Mouse (Mus musculus) CD4-positive naive resting alpha-beta T cell, adult 57 days (primary cell): Measurements from ENCODE around the gene Abi2. TPM values are rescaled to one million over a fixed set of nuclear protein-coding genes. Genes with fewer than 3 reads are reported as not detected.

ENCODE experiments used
- total RNA-seq: library from RNA; stranded (reverse); gene quantifications from one replicate; pipeline ENCODE4 v1.2.4, GENCODE M21; 2023

Abi2 gene
- 11.0 TPM for total RNA-seq

GRCm38 (mm10) chr1:60409168-60409828 lies at the start of gene Abi2:
Gene Abi2, plus strand, starts transcription at chr1:60409619.

Other genes with a start within 250 kb of the Abi2 start
- 29.5 TPM for gene Nbeal1, start 229.0 kb upstream of the Abi2 start, total RNA-seq
- 7.3 TPM for gene Cyp20a1, start 66.3 kb upstream of the Abi2 start, total RNA-seq
- gene Raph1, start 157.5 kb downstream of the Abi2 start, total RNA-seq, result 5.3 TPM